Mouse (Mus musculus): ENCODE measurements around the gene Gm9508. TPM values are rescaled to one million over a fixed set of nuclear protein-coding genes. Genes with fewer than 3 reads are reported as not detected.
"Not testable (repeated sequence)": the region's sequence is repeated elsewhere in the genome, so short reads cannot be mapped to it uniquely, and the experiment has no call there.

The Gm9508 gene
- polyA plus RNA-seq (2015; fragmentation: Nextera tagmentation; extraction: Ambion mirVana): not detected in 2 replicates

DNA sequence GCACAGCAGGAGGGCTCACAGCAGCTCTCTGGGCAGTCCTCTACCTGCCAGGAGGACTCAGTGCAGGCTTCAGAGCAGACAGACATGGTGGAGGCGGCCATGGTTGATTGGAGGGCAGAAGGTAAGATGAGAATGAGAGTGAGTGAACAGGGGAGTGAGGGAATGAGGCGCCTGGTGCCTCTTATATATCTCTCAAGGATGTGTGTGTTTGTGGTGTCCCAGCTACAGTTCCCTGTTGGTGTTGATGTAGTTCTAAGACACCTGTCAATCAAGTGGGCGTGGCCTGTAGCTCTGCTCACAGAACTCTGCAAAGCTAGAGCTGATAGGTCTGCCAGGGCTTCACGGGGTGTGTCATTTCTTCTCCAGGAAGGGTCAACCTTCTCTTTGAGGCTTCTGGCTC is at the start of gene Gm9508:
Gene Gm9508 (minus strand): TSS at position 101 of the 400 bp plus-strand sequence.
- 40% methylated on average over 4 of the region's 4 CpGs for WGBS
- H3K9ac ChIP-seq (replicated peaks): no peak within 1 kb of the TSS
- no peak for ATAC-seq

DNA sequence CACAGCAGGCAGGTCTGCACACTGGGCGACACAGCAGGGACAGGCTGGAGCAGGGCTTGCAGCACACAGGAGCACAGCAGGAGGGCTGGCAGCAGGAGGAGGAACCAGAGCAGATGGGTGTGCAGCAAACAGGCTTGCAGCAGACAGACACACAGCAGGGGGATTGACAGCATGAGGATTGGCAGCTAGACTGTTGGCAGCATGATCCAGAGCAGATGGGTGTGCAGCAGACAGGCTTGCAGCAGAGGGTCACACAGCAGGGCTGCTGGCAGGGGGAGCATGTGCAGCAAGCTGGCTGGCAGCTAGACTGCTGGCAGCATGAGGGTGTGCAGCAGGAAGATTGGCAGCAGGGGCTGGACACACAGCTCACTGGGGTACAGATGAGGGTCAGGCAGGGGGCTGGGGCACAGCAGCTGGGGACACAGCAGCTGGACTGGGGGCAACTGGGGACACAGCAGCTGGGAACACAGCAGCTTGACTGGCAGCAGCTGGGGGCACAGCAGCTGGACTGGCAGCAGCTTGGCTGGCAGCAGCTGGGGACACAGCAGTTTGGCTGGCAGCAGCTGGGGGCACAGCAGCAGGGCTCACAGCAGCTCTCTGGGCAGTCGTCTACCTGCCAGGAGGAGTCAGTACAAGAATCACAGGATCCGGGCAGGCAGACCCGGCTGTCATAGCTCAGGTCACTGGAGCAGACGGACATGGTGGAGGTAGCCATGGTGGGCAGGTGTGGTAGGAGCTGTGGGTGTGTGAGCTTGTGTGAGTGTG is 45.1 kb upstream of the Gm9508 start, which contains the start of gene Gm18596:
Gene Gm18596 (minus strand): TSS at position 715 of the 765 bp plus-strand sequence.
- not testable (repeated sequence) for H3K4me3 ChIP-seq (replicated peaks); H3K9ac ChIP-seq (replicated peaks); ATAC-seq; H3K27me3 ChIP-seq; H3K4me1 ChIP-seq (replicated peaks); H3K4me2 ChIP-seq (replicated peaks); H3K9me3 ChIP-seq; H3K36me3 ChIP-seq
- peak within 1 kb of the TSS; percentile 51; the same call in 1 of the 2 replicates for H3K27ac ChIP-seq
- 51% methylated on average over 5 of the region's 5 CpGs for WGBS

More for the DNA sequence above, at the start of gene Gm9508:
- H3K9me3 ChIP-seq: no peaks in the 10 kb centered on the region
- H3K4me3 ChIP-seq (replicated peaks): no peak within 1 kb of the TSS
- no peaks in the 10 kb centered on the region for H3K27me3 ChIP-seq
- no peak within 1 kb of the TSS for H3K27ac ChIP-seq
- no peaks in the 10 kb centered on the region for H3K4me1 ChIP-seq (replicated peaks)
- H3K36me3 ChIP-seq: no peaks in the 10 kb centered on the region
- no peak within 1 kb of the TSS for H3K4me2 ChIP-seq (replicated peaks)

DNA sequence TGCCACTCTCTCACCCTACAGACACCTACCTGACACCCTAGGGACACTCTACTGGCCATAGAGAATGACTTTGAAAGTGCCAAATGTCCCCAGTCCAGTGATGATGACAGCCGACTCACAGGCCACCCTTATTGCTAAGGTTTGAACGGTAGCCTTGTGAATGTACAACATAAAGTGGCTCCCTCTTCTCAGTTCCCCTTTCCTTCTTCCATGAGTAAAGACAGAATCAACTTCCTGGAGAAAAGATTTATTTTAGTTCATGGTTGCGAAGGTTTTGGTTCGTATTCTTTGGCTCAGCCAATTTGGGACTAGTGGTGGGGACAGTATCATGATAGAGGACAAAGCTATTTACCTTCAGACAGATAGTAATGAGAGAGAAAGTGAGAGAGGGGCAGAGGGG is 41.9 kb upstream of the Gm9508 start:
- no peaks in the 10 kb centered on the region for H3K36me3 ChIP-seq
- H3K27ac ChIP-seq: no peak overlapping the region
- no peaks in the 10 kb centered on the region for H3K9me3 ChIP-seq
- no peak for ATAC-seq
- H3K4me2 ChIP-seq (replicated peaks): no peak overlapping the region
- H3K4me1 ChIP-seq (replicated peaks): peaks cover 6% of the 10 kb centered on the region
- 90% methylated on average over 4 of the region's 4 CpGs for WGBS
- H3K4me3 ChIP-seq (replicated peaks): no peak overlapping the region
- no peak overlapping the region for H3K9ac ChIP-seq (replicated peaks)
- H3K27me3 ChIP-seq: no peaks in the 10 kb centered on the region

DNA sequence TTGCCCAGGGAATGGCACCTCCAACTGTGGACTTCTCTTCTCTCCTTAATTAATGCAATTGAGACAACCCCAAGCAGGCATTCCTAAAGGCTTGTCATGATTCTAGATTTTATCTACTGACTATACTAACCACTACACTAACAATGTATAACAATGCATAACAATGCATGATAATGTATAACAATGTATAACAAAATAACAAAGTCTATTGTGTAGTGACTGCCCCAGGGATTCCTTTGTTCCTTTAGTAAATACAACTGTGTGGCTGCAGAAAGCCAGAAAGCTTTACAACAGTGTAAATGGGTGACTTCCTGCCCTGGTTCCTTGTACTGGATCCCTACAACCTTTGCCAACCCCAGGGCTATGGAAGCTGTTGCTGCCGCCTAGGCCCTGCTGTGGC is 38.9 kb upstream of the Gm9508 start:
- Histone ChIP-seq H3K36me3 (no peaks in the 10 kb centered on the region), H3K27me3 (no peaks in the 10 kb centered on the region), H3K4me3 (replicated peaks) (no peak overlapping the region), H3K27ac (no peak overlapping the region), H3K4me1 (replicated peaks) (peaks cover 6% of the 10 kb centered on the region), H3K9me3 (no peaks in the 10 kb centered on the region), H3K9ac (replicated peaks) (no peak overlapping the region), H3K4me2 (replicated peaks) (no peak overlapping the region)
- no peak for ATAC-seq
- WGBS: 94% methylated on average over 1 of the region's 1 CpGs

- Histone ChIP-seq H3K27ac (no peak overlapping the region), H3K9ac (replicated peaks) (no peak overlapping the region), H3K4me3 (replicated peaks) (no peak overlapping the region), H3K27me3 (no peaks in the 10 kb centered on the region), H3K4me1 (replicated peaks) (no peaks in the 10 kb centered on the region), H3K36me3 (no peaks in the 10 kb centered on the region), H3K4me2 (replicated peaks) (no peak overlapping the region), H3K9me3 (no peaks in the 10 kb centered on the region)
- WGBS: 52% methylated on average over 4 of the region's 4 CpGs
- ATAC-seq: no peak
Measured at GRCm38 (mm10) chr10:77729241-77729640, 32.2 kb upstream of the Gm9508 start.

GRCm38 (mm10) chr10:77728280-77728679 is 31.2 kb upstream of the Gm9508 start:
- Histone ChIP-seq H3K9ac (replicated peaks) (no peak overlapping the region), H3K9me3 (no peaks in the 10 kb centered on the region), H3K36me3 (no peaks in the 10 kb centered on the region), H3K4me3 (replicated peaks) (no peak overlapping the region), H3K27me3 (no peaks in the 10 kb centered on the region), H3K27ac (no peak overlapping the region), H3K4me2 (replicated peaks) (no peak overlapping the region), H3K4me1 (replicated peaks) (no peaks in the 10 kb centered on the region)
- WGBS: 62% methylated on average over 4 of the region's 4 CpGs
- ATAC-seq: no peak

DNA sequence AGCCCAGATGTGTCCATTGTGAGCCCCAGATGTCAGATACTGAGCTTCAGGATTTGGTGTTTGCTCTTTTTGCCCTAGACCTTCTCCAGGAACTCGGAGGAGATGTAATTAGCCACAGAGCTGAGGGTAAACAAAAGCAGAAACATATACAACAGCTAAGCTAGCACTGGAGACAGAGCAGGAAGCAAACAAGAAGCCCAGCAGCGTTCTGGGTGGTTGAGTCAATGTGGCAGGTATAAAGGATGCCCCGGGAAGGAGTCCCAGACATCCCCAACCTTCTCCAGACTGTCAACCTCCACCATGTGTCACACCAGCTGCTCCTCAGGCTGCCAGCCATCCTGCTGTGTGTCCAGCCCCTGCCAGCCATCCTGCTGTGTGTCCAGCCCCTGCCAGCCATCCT is 29.2 kb upstream of the Gm9508 start, which contains the start of gene Gm10100:
Gene Gm10100 (plus strand): TSS at position 301 of the 400 bp plus-strand sequence.
- H3K9me3 ChIP-seq: no peaks in the 10 kb centered on the region
- H3K4me3 ChIP-seq (replicated peaks): no peak within 1 kb of the TSS
- no peak for ATAC-seq
- H3K9ac ChIP-seq (replicated peaks): no peak within 1 kb of the TSS
- H3K4me1 ChIP-seq (replicated peaks): no peaks in the 10 kb centered on the region
- no peaks in the 10 kb centered on the region for H3K27me3 ChIP-seq
- no peak within 1 kb of the TSS for H3K27ac ChIP-seq
- no peak within 1 kb of the TSS for H3K4me2 ChIP-seq (replicated peaks)
- 45% methylated on average over 3 of the region's 3 CpGs for WGBS
- no peaks in the 10 kb centered on the region for H3K36me3 ChIP-seq

DNA sequence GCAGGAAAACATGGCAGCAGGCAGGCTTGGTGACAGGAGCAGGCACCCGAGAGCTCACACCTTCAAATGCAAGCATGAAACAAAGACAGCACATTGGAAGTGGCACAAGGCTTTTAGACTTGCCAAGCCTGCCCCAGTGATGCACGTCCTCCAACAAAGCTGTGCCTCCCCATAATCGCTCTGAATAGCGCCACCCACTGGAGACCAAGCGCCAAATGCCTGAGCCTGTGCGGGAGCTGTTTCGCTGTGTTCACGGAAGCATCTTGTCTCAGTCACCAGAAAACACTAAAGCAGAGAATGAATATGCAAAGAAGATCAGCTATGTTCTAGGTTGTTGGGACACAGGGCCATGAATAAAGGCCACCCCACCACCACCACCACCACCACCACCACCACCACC is 27.8 kb upstream of the Gm9508 start:
- Histone ChIP-seq H3K4me1 (replicated peaks) (no peaks in the 10 kb centered on the region), H3K4me3 (replicated peaks) (no peak overlapping the region), H3K27me3 (no peaks in the 10 kb centered on the region), H3K9me3 (no peaks in the 10 kb centered on the region), H3K9ac (replicated peaks) (no peak overlapping the region), H3K4me2 (replicated peaks) (no peak overlapping the region), H3K27ac (no peak overlapping the region), H3K36me3 (no peaks in the 10 kb centered on the region)
- ATAC-seq: no peak
- 75% methylated on average over 8 of the region's 8 CpGs for WGBS

DNA sequence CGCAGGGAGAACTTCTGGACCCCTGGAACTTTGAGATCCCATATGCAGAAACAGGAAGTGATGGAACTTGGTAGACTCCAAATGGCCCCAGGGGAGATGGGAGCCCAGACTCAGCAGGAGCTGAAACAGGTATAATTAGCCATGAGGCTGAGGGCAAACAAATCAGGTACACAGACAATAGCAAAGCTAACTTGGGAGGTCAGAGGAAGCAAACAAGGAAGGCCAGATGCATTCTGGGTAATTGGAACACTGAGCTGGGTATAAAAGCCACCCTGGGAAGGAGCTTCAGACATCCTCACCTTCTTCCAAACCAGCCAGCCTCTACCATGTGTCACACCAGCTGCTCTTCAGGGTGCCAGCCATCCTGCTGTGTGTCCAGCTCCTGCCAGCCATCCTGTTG is 23.3 kb upstream of the Gm9508 start, which contains the start of gene Krtap12-1:
Gene Krtap12-1 (plus strand): TSS at position 301 of the 400 bp plus-strand sequence.
- H3K4me3 ChIP-seq (replicated peaks); H3K9ac ChIP-seq (replicated peaks); H3K4me1 ChIP-seq (replicated peaks); H3K27ac ChIP-seq; H3K36me3 ChIP-seq; ATAC-seq; H3K9me3 ChIP-seq; H3K27me3 ChIP-seq; H3K4me2 ChIP-seq (replicated peaks): not testable (repeated sequence)
- WGBS: 93% methylated on average over 1 of the region's 1 CpGs

DNA sequence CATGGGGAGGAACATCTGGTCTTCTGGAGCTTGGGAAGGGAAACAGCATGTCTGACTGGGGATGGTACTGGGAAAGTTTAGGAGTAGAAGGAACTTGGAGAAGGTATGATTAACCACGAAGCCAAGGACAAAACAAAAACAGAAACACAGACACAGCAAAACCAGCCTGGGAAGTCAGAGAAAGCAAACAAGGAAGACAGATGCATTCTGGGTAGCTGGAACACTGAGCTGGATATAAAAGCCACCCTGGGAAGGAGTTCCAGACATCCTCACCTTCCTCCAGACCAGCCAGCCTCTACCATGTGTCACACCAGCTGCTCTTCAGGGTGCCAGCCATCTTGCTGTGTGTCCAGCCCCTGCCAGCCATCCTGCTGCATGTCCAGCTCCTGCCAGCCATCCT is 18.5 kb upstream of the Gm9508 start, which contains the start of gene Gm10142:
Gene Gm10142 (plus strand): TSS at position 301 of the 400 bp plus-strand sequence.
- Histone ChIP-seq H3K9me3 (peaks cover 5% of the 10 kb centered on the region; the same call in 1 of the 2 replicates), H3K4me1 (replicated peaks) (no peaks in the 10 kb centered on the region), H3K9ac (replicated peaks) (no peak within 1 kb of the TSS), H3K27ac (no peak within 1 kb of the TSS), H3K27me3 (no peaks in the 10 kb centered on the region), H3K4me3 (replicated peaks) (no peak within 1 kb of the TSS), H3K4me2 (replicated peaks) (no peak within 1 kb of the TSS), H3K36me3 (no peaks in the 10 kb centered on the region)
- no peak for ATAC-seq
- WGBS: 92% methylated on average over 1 of the region's 1 CpGs

GRCm38 (mm10) chr10:77713734-77714133 is 16.7 kb upstream of the Gm9508 start:
- Histone ChIP-seq H3K27me3 (no peaks in the 10 kb centered on the region), H3K9me3 (peaks cover 5% of the 10 kb centered on the region; the same call in 1 of the 2 replicates)

DNA sequence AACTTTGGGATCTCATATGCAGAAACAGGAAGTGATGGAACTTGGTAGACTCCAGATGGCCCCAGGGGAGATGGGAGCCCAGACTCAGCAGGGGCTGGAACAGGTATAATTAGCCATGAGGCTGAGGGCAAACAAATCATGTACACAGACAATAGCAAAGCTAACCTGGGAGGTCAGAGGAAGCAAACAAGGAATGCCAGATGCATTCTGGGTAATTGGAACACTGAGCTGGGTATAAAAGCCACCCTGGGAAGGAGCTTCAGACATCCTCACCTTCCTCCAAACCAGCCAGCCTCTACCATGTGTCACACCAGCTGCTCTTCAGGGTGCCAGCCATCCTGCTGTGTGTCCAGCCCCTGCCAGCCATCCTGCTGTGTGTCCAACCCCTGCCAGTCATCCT is 14.1 kb upstream of the Gm9508 start, which contains the start of gene Gm10024:
Gene Gm10024 (plus strand): TSS at position 301 of the 400 bp plus-strand sequence.
- H3K27me3 ChIP-seq; H3K4me1 ChIP-seq (replicated peaks); H3K4me3 ChIP-seq (replicated peaks); H3K27ac ChIP-seq; H3K36me3 ChIP-seq; ATAC-seq; H3K9ac ChIP-seq (replicated peaks); H3K4me2 ChIP-seq (replicated peaks): not testable (repeated sequence)
- H3K9me3 ChIP-seq: peaks cover 11% of the 10 kb centered on the region

More at GRCm38 (mm10) chr10:77713734-77714133, 16.7 kb upstream of the Gm9508 start:
- no peak overlapping the region for H3K4me2 ChIP-seq (replicated peaks)
- no peaks in the 10 kb centered on the region for H3K4me1 ChIP-seq (replicated peaks)
- H3K27ac ChIP-seq: no peak overlapping the region
- no peak overlapping the region for H3K9ac ChIP-seq (replicated peaks)
- WGBS: 85% methylated on average over 4 of the region's 4 CpGs
- no peak overlapping the region for H3K4me3 ChIP-seq (replicated peaks)
- no peaks in the 10 kb centered on the region for H3K36me3 ChIP-seq
- ATAC-seq: no peak
